Mouse (Mus musculus) adrenal gland, postnatal 4 days (tissue): ENCODE data around the gene Ccdc188. TPM values are rescaled to one million over a fixed set of nuclear protein-coding genes. Genes with fewer than 3 reads are reported as not detected.
"Not testable (repeated sequence)": the region's sequence is repeated elsewhere in the genome, so short reads cannot be mapped to it uniquely, and the experiment has no call there.

ENCODE experiments used
- DNase-seq, 2 experiments: peaks; one replicate each; pipeline ENCODE4 v3.0.0; 2021 to 2022; ENCODE audit warnings: low spot score in 2 of 2, mixed read lengths in 2 of 2
- long read RNA-seq, 2 experiments: library from polyadenylated mRNA; stranded (forward); transcript quantifications; one replicate each; pipeline ENCODE4 v2.0.0; 2021
- total RNA-seq, 2 experiments: library from RNA; stranded (reverse); gene quantifications; 2 replicates each; pipeline ENCODE4 v1.2.3; 2021

Gene Ccdc188
- total RNA-seq: not detected
- long read RNA-seq, experiment 1: 0 reads
- long read RNA-seq, experiment 2: 0 reads

DNA sequence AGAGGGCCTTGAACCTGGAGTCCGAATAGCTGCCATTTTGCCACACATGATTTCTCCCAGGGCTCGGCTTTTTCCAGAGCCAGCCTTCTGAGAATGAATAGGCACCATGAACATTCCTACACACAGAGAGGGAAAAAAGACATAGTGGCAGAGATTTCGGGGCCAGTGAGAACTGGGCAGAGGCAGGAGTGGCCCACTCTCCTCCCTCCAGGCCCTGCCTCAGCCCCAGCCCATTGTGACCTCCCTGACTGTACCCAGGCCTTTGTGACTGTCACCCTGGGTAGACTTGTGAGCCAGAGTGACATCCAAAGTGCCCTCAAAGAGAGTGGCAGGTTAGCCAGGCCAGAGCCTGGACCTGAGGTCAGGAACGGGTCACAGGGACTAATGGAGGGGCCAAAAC lies at the start of gene Ccdc188:
Ccdc188 (plus strand) TSS at position 301 of the 400 bp plus-strand sequence.
- DNase-seq: no peak

- no peak for DNase-seq
These were observed 48.5 kb upstream of the Ccdc188 start for GRCm38 (mm10) chr16:18169156-18169555.

DNA sequence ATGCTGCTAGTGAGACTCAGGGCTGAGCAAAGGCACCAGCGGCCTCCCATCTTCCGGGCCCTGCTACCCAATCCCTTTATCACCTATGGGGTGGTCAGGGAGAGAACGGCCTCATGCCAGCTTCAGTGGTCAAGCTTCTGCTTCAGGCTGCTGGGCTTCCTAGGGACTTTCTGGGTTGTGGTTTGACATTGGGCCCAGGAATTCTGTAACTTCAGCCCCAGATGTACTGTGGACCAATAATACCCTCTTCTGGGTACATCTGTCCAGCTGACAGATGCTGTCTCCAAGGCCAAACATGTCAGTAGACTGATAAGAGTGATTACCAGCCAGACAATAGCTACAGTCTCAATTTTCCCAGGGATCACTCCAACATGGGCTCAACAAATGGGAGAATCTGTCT lies 47.9 kb upstream of the Ccdc188 start:
- DNase-seq: no peak

DNA sequence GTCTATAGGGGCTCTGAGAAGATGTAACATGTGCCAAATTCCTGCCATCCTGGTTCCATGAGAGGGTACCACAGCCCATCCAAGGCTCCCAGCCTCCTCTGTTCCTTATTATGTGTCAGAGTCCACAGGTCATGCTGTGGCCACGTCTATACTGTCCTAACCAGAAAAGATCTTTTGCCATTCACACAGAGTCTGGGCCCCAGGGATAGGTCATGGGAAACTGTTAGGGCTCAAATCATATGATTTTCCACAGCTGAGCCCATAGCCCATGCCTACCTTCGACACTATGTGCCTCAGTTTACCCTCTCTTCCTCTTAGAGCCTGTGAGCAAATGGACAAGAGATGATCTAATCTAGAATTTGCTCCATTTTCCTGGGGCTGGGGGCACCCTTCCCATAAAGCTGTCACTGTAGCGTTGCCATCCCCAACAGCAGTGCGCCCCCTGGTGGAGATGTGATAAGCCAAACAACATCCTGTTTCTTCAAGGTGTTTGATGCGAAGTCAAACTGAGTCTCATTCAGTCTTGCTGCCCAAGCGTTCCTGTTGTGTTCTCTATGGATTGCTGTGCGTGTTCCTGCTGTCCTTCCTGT lies 45.3 kb upstream of the Ccdc188 start:
- peak; percentile 60 to 75 for DNase-seq

GRCm38 (mm10) chr16:18173231-18173630 lies 44.4 kb upstream of the Ccdc188 start:
- no peak for DNase-seq

DNA sequence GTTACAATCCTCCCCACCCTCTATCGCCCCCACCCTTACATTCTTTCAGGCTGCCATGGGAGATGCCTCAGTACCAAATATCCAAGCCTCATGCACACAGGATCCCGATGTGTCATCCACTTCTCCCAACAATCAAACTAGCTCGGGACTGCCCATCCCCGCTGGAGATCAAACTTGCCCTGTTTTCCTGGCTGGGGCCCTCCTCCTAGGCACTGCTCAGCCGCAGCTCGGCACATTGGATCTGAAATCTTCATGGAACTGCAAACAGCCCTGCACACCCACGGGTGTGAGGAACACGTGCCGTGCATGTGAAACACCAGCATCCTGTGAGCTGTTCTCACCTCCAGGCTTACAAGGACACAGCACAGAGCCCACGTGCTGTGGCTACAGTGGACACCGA lies 43.9 kb upstream of the Ccdc188 start:
- no peak for DNase-seq

- no peak for DNase-seq
These were observed 41.7 kb upstream of the Ccdc188 start for GRCm38 (mm10) chr16:18175817-18176541.

GRCm38 (mm10) chr16:18176758-18177157 lies 40.9 kb upstream of the Ccdc188 start:
- DNase-seq: no peak

GRCm38 (mm10) chr16:18179591-18179990 lies 38.1 kb upstream of the Ccdc188 start:
- no peak for DNase-seq

DNA sequence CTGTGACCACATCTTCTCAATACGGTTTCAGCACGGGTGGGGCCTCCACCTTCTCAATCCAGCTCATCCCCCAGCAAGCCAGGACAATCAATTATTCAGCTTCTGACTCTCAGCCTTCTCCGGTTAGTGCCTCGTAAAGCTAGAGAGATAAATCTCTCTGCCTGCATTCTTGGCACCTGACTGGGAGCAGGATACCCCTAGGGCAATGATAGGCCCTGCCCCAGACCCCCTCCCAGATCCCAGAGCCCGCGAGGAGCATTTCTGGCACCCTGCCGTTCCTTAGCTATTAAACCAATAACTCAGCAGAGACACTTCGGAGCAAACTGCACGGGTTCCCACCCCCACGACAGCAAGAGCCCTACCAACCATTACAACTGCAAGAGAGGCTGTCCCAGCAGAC lies 36.3 kb upstream of the Ccdc188 start:
- DNase-seq: no peak

DNA sequence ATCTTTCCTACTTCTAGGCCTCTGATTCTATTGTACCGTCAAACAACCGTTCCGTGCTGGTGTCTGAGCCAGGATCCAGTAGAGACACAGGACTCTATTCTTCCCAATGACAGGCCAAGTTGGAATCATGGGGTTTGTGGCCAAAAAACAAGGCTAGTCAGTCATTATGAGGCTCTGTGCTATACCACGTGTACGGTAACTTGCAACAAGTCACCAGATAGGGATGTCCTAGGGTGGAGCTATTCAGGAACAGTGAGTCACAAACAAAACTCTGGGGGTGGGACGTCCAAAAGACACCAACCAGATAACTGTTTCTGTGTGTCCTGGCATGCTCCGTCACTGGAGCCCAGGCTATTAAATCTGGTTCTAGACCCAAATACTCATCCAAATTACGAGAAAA lies 34.9 kb upstream of the Ccdc188 start:
- DNase-seq: no peak

DNA sequence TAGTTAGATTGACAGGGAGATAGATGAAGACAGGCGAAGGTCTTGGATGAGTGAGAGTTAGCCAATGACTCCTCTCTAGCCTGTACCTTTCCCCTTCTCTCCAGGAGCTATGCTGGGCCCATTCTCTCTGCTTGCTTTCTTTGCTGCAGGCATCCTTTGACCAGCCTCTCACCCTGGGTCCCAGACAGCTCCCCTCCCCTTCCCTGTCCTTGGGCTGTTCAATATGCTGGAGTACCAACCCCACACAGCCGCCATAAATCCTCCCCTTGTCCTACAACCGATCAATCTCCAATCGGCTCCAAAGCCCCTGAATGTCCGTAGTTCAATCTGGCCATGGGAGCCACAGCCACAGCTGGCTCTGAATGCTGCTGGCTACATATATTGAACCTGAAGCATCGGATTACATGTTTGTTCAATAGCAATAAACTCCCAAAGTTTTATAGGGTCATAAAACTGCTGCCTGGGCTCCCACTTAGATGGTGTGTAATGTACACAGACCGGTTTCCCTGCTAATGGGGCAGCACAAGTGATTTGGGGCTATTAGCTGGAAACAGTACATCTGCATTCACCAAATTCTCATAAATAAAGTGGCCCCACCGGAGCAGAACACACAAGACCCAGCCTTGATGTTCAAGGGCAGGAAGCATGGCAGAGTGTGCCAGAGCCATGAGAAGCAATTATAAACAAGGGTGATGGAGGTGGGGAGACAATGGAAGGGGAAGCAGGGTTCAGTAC lies 31.8 kb upstream of the Ccdc188 start:
- no peak for DNase-seq

GRCm38 (mm10) chr16:18186798-18187197 lies 30.9 kb upstream of the Ccdc188 start:
- no peak for DNase-seq

- DNase-seq: no peak
These were observed 30.5 kb upstream of the Ccdc188 start for GRCm38 (mm10) chr16:18187221-18187620.

GRCm38 (mm10) chr16:18191006-18191405 lies 26.7 kb upstream of the Ccdc188 start:
- no peak for DNase-seq

GRCm38 (mm10) chr16:18194208-18194985 lies 23.3 kb upstream of the Ccdc188 start:
- DNase-seq: no peak

- no peak for DNase-seq
These were observed 22.6 kb upstream of the Ccdc188 start for GRCm38 (mm10) chr16:18195068-18195467.

DNA sequence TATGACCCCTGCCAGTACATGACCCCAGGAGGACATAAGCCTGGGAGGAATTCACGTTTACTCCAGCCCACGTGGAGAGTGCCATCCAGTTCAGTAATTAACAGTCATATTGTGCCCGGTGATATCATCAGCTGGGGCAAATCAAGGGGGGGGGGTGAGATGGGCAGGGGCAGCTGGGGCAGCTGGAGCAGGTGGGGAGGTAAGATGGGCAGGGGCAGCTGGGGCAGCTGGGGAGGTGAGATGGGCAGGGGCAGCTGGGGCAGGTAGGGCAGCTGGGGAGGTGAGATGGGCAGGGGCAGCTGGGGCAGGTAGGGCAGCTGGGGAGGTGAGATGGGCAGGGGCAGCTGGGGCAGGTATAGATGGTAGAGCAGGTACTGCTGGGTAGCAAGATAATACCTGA lies 22.1 kb upstream of the Ccdc188 start:
- not testable (repeated sequence) for DNase-seq

DNA sequence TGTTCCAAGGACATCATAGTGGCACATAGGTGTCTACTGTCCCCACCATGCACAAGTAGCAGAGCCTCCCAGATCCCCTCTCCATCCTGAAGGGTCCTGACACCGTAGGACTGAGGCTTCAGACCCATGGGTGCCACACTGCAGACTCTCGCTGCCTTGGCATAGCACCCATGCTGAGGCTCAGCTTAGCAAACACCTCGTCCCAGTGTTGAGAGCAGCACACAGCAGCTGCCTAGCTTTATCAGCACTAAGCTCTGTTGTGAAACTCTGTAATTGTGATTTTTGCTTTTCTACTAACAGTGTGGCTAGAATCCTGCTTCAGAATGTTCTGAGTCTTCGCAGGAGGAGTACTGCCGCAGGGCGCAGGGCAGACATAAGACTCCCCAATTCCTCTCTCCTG lies 19.8 kb upstream of the Ccdc188 start:
- no peak for DNase-seq

DNA sequence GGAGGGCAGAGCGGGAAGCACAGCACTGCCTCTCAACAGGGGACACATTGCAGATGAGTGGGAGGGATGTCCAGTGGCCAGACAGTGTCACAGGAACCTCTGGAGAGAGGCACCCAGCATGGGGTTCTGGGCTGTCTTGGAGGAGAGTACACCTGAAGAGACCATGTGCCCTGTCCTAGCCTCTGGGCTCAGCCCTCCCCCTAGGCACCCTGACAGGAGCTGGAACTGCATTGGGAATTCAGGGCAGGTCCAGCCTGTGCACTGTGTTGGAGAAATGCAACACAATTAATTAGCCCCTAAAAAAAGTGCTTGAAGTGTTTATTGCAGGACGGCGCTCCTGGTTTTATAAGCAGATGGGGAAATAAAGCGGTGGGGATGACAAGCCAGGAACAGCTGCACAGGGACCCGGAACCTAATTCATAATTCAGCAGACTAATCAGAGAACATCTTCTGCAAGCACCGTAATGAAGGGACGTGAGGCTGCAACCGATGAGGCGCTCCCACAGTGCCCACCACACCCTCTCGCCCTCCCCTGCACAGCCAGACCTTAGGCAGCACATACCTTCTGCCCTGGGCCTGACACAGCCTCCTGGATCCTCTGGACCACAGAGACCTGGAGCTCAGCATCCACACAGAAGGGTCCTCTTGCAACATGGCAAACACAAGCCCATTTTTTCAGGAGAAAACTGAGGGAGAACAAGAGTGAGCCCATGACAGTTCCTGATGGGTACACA lies 19.1 kb upstream of the Ccdc188 start:
- DNase-seq: no peak

GRCm38 (mm10) chr16:18200062-18200461 lies 17.6 kb upstream of the Ccdc188 start:
- DNase-seq: no peak
